ENCODE assay signal across 12 mouse cellular contexts in genomic region chr7:47080868-47081267, GRCm38 (mm10). TPM values are rescaled to one million over a fixed set of nuclear protein-coding genes. Genes with fewer than 3 reads are reported as not detected.
A peak's percentile ranks its signal among the peaks of the same experiment; 100 is the strongest.
DNase-seq lines count a peak whose midpoint lies in the region; ATAC-seq and TF ChIP-seq lines count a peak whose summit lies in the region.
"Had no signal": no experiment of that assay in that cellular context is flagged by ENCODE, and none has a peak within 500 bp of the region (broad histone marks: within the 10 kb centered on the region; RNA-seq: fewer than 3 reads in every experiment).

No protein-coding gene starts in this region.

- no peak overlapping the region for H3K4me2 ChIP-seq in kidney, postnatal 0 days (ENCODE audit: low read length)
- H3K4me2 ChIP-seq in lung, postnatal 0 days (replicated peaks; ENCODE audit: low read depth, low read length), result no peak overlapping the region
- H3K4me2 ChIP-seq in embryonic facial prominence, embryonic 14.5 days (ENCODE audit: low read depth, low read length), result no peak overlapping the region
- H3K4me2 ChIP-seq: embryonic facial prominence, embryonic 12.5 days; forebrain, embryonic 12.5 days; midbrain, embryonic 13.5 days had no signal

- H3K9ac ChIP-seq in kidney, postnatal 0 days (ENCODE audit: low read depth, low read length), result no peak overlapping the region
- no peak overlapping the region for H3K9ac ChIP-seq in lung, postnatal 0 days (replicated peaks; ENCODE audit: low read depth)
- peak overlapping the region; percentile 20; the same call in 1 of the 2 replicates for H3K9ac ChIP-seq in embryonic facial prominence, embryonic 14.5 days (ENCODE audit: low read depth, low read length)
- H3K9ac ChIP-seq: embryonic facial prominence, embryonic 12.5 days; forebrain, embryonic 12.5 days; liver, embryonic 14.5 days; midbrain, embryonic 13.5 days had no signal

- H3K27ac ChIP-seq in kidney, postnatal 0 days, result 0 out of 2 replicates have a peak overlapping the region, but pooled peaks have one; percentile 26
- H3K27ac ChIP-seq in lung, postnatal 0 days (ENCODE audit: low read length), result no peak overlapping the region
- no peak overlapping the region for H3K27ac ChIP-seq in embryonic facial prominence, embryonic 14.5 days (replicated peaks; ENCODE audit: low read depth, low read length)
- H3K27ac ChIP-seq: embryonic facial prominence, embryonic 12.5 days; forebrain, embryonic 12.5 days; liver, embryonic 14.5 days; midbrain, embryonic 13.5 days had no signal

- peak; percentile 39 to 42 for DNase-seq in cerebellum, postnatal 10 days
- no peak for DNase-seq in cerebellum, adult 9-10 months
- DNase-seq in kidney, postnatal 0 days (ENCODE audit: low spot score), result no peak
- DNase-seq in kidney, adult 8-10 months, result no peak
- DNase-seq in lung, postnatal 0 days (ENCODE audit: low spot score), result no peak
- DNase-seq in lung, postnatal 25 days (ENCODE audit: low spot score), result no peak
- no peak for DNase-seq in embryonic facial prominence, embryonic 14.5 days (ENCODE audit: low spot score)
- no peak for DNase-seq in embryo, embryonic 11 days

- WGBS in kidney, postnatal 0 days, result 65% methylated on average over 3 of the region's 3 CpGs
- WGBS in lung, postnatal 0 days, result 43% methylated on average over 3 of the region's 3 CpGs
- 86% methylated on average over 2 of the region's 3 CpGs for WGBS in embryonic facial prominence, embryonic 14.5 days

- H3K27me3 ChIP-seq in kidney, postnatal 0 days (ENCODE audit: insufficient read depth, low read length), result no peaks in the 10 kb centered on the region
- H3K27me3 ChIP-seq in lung, postnatal 0 days (replicated peaks; ENCODE audit: insufficient read depth, low read length), result no peaks in the 10 kb centered on the region
- H3K27me3 ChIP-seq in embryonic facial prominence, embryonic 14.5 days (replicated peaks; ENCODE audit: control insufficient read depth, insufficient read depth, low read length), result no peaks in the 10 kb centered on the region
- H3K27me3 ChIP-seq: embryonic facial prominence, embryonic 12.5 days; forebrain, embryonic 12.5 days; midbrain, embryonic 13.5 days had no signal

- no peak overlapping the region for H3K4me3 ChIP-seq in kidney, postnatal 0 days (replicated peaks; ENCODE audit: low read depth, low read length)
- no peak overlapping the region for H3K4me3 ChIP-seq in lung, postnatal 0 days (ENCODE audit: low read depth, low read length)
- no peak overlapping the region for H3K4me3 ChIP-seq in embryonic facial prominence, embryonic 14.5 days (ENCODE audit: low read depth, low read length)
- H3K4me3 ChIP-seq: embryonic facial prominence, embryonic 12.5 days; forebrain, embryonic 12.5 days; midbrain, embryonic 13.5 days had no signal

- H3K4me1 ChIP-seq in kidney, postnatal 0 days (replicated peaks; ENCODE audit: insufficient read depth, low read length), result peaks cover 4% of the 10 kb centered on the region; the same call in 1 of the 2 replicates
- H3K4me1 ChIP-seq in lung, postnatal 0 days (ENCODE audit: insufficient read depth, low read depth, low read length), result no peaks in the 10 kb centered on the region
- no peaks in the 10 kb centered on the region for H3K4me1 ChIP-seq in embryonic facial prominence, embryonic 14.5 days (ENCODE audit: control insufficient read depth, insufficient read depth, low read length)
- H3K4me1 ChIP-seq: embryonic facial prominence, embryonic 12.5 days; forebrain, embryonic 12.5 days; midbrain, embryonic 13.5 days had no signal

- H3K9me3 ChIP-seq in kidney, postnatal 0 days (replicated peaks; ENCODE audit: low read length), result no peaks in the 10 kb centered on the region
- no peaks in the 10 kb centered on the region for H3K9me3 ChIP-seq in lung, postnatal 0 days (ENCODE audit: low read length)
- no peaks in the 10 kb centered on the region for H3K9me3 ChIP-seq in embryonic facial prominence, embryonic 14.5 days (ENCODE audit: control insufficient read depth, low read length)
- H3K9me3 ChIP-seq: embryonic facial prominence, embryonic 12.5 days; forebrain, embryonic 12.5 days; midbrain, embryonic 13.5 days had no signal

- H3K36me3 ChIP-seq in kidney, postnatal 0 days (ENCODE audit: insufficient read depth, low read length), result no peaks in the 10 kb centered on the region
- no peaks in the 10 kb centered on the region for H3K36me3 ChIP-seq in lung, postnatal 0 days (ENCODE audit: insufficient read depth, low read length)
- no peaks in the 10 kb centered on the region for H3K36me3 ChIP-seq in embryonic facial prominence, embryonic 14.5 days (ENCODE audit: control insufficient read depth, insufficient read depth, low read length)
- H3K36me3 ChIP-seq: embryonic facial prominence, embryonic 12.5 days; forebrain, embryonic 12.5 days had no signal

- ATAC-seq in kidney, postnatal 0 days (replicated peaks; ENCODE audit: low FRiP score, low read depth), result no peak
- ATAC-seq in lung, postnatal 0 days, result peak; percentile 52; the same call in 1 of the 2 replicates
- ATAC-seq in embryonic facial prominence, embryonic 14.5 days (ENCODE audit: low read depth), result no peak

- TF ChIP-seq CTCF in kidney, postnatal 0 days (IDR thresholded peaks at IDR 0.05; ENCODE audit: low read depth), result no peak
- no peak for TF ChIP-seq CTCF in lung, postnatal 0 days (IDR thresholded peaks at IDR 0.05)

- TF ChIP-seq EP300 in lung, postnatal 0 days (IDR thresholded peaks at IDR 0.05), result no peak

RNA-seq across cellular contexts. Expression of gene Tmem86a, which starts 30.5 kb away (rescaled TPM):
- polyA plus RNA-seq in kidney, postnatal 0 days (2015; fragmentation: Nextera tagmentation; extraction: Ambion mirVana), result 42.1 and 43.6 TPM in 2 replicates
- 36.2 and 36.5 TPM in 2 replicates for polyA plus RNA-seq in lung, postnatal 0 days (2015; fragmentation: Nextera tagmentation; extraction: Ambion mirVana)
- polyA plus RNA-seq in embryonic facial prominence, embryonic 14.5 days (2014; fragmentation: Nextera tagmentation; extraction: Ambion mirVana), result 19.6 and 25.9 TPM in 2 replicates

RNA-seq across cellular contexts. Expression of gene Ptpn5, which starts 52.6 kb away (rescaled TPM):
- polyA plus RNA-seq in kidney, postnatal 0 days (2015; fragmentation: Nextera tagmentation; extraction: Ambion mirVana), result 0.51 and 0.62 TPM in 2 replicates
- polyA plus RNA-seq in lung, postnatal 0 days (2015; fragmentation: Nextera tagmentation; extraction: Ambion mirVana), result 1.2 and 1.7 TPM in 2 replicates
- 2.0 and 3.0 TPM in 2 replicates for polyA plus RNA-seq in embryonic facial prominence, embryonic 14.5 days (2014; fragmentation: Nextera tagmentation; extraction: Ambion mirVana)
- polyA plus RNA-seq: liver, embryonic 14.5 days had no signal

Comparison
In these comparisons a context has a peak if more than half of its experiments do, and no peak if none do; other contexts are left out.
1. DNase-seq: peak in cerebellum, postnatal 10 days (2 of 2); none in cerebellum, adult 9-10 months (single experiment), kidney, postnatal 0 days (single experiment), kidney, adult 8-10 months (0 of 2), lung, postnatal 0 days (single experiment), lung, postnatal 25 days (single experiment), embryonic facial prominence, embryonic 14.5 days (single experiment) and embryo, embryonic 11 days (single experiment).